In genomic region chr12:45833414-45833762, GRCm38 (mm10) we compare ENCODE assay signal across 16 mouse cellular contexts.
DNase-seq lines count a peak whose midpoint lies in the region; ATAC-seq lines count a peak whose summit lies in the region.
"Had no signal": no experiment of that assay in that cellular context is flagged by ENCODE, and none has a peak within 500 bp of the region (broad histone marks: within the 10 kb centered on the region; RNA-seq: fewer than 3 reads in every experiment).

No protein-coding gene starts in this region.

- H3K36me3 ChIP-seq in forebrain, embryonic 12.5 days (replicated peaks), result no peaks in the 10 kb centered on the region
- H3K36me3 ChIP-seq in forebrain, embryonic 16.5 days (ENCODE audit: control insufficient read depth, insufficient read depth), result no peaks in the 10 kb centered on the region
- no peaks in the 10 kb centered on the region for H3K36me3 ChIP-seq in embryonic facial prominence, embryonic 14.5 days (ENCODE audit: control insufficient read depth, insufficient read depth, low read length)
- H3K36me3 ChIP-seq in midbrain, embryonic 14.5 days (ENCODE audit: control insufficient read depth, insufficient read depth, low read length), result no peaks in the 10 kb centered on the region
- H3K36me3 ChIP-seq: heart, embryonic 13.5 days; limb, embryonic 12.5 days had no signal

- ATAC-seq in forebrain, embryonic 12.5 days (ENCODE audit: low FRiP score), result peak; percentile 74; the same call in 1 of the 2 replicates
- no peak; the same call in 1 of the 2 replicates for ATAC-seq in forebrain, embryonic 16.5 days
- no peak for ATAC-seq in embryonic facial prominence, embryonic 14.5 days (ENCODE audit: low read depth)
- ATAC-seq in midbrain, embryonic 14.5 days (ENCODE audit: low FRiP score, low TSS enrichment), result peak; percentile 80; the same call in 1 of the 2 replicates
- ATAC-seq: liver, postnatal 0 days had no signal

- peaks cover 14% of the 10 kb centered on the region for H3K4me1 ChIP-seq in forebrain, embryonic 12.5 days
- no peaks in the 10 kb centered on the region; the same call in 1 of the 2 replicates for H3K4me1 ChIP-seq in forebrain, embryonic 16.5 days (replicated peaks; ENCODE audit: control insufficient read depth, insufficient read depth, low read length)
- peaks cover 3% of the 10 kb centered on the region; the same call in 1 of the 2 replicates for H3K4me1 ChIP-seq in embryonic facial prominence, embryonic 14.5 days (ENCODE audit: control insufficient read depth, insufficient read depth, low read length)
- peaks cover 17% of the 10 kb centered on the region for H3K4me1 ChIP-seq in midbrain, embryonic 14.5 days (ENCODE audit: control insufficient read depth, insufficient read depth, low read length)
- H3K4me1 ChIP-seq: heart, embryonic 13.5 days; limb, embryonic 12.5 days had no signal

- 3% methylated on average over 4 of the region's 4 CpGs for WGBS in forebrain, embryonic 12.5 days
- WGBS in forebrain, embryonic 16.5 days, result 9% methylated on average over 4 of the region's 4 CpGs
- WGBS in embryonic facial prominence, embryonic 14.5 days, result 7% methylated on average over 4 of the region's 4 CpGs
- WGBS in midbrain, embryonic 14.5 days, result 3% methylated on average over 4 of the region's 4 CpGs

- H3K4me2 ChIP-seq in forebrain, embryonic 12.5 days, result no peak overlapping the region
- no peak overlapping the region for H3K4me2 ChIP-seq in forebrain, embryonic 16.5 days (ENCODE audit: low read length)
- H3K4me2 ChIP-seq in embryonic facial prominence, embryonic 14.5 days (ENCODE audit: low read depth, low read length), result no peak overlapping the region
- peak overlapping the region; percentile 31 for H3K4me2 ChIP-seq in midbrain, embryonic 14.5 days (ENCODE audit: low read length)
- H3K4me2 ChIP-seq: heart, embryonic 13.5 days; limb, embryonic 12.5 days had no signal

- H3K27ac ChIP-seq in forebrain, embryonic 12.5 days, result no peak overlapping the region
- no peak overlapping the region for H3K27ac ChIP-seq in forebrain, embryonic 16.5 days (ENCODE audit: low read length)
- no peak overlapping the region for H3K27ac ChIP-seq in embryonic facial prominence, embryonic 14.5 days (replicated peaks; ENCODE audit: low read depth, low read length)
- H3K27ac ChIP-seq in midbrain, embryonic 14.5 days (replicated peaks; ENCODE audit: low read depth, low read length), result peak overlapping the region; percentile 73
- H3K27ac ChIP-seq: heart, embryonic 13.5 days; limb, embryonic 12.5 days had no signal

- H3K9me3 ChIP-seq in forebrain, embryonic 12.5 days, result no peaks in the 10 kb centered on the region
- H3K9me3 ChIP-seq in forebrain, embryonic 16.5 days (ENCODE audit: control insufficient read depth, low read length), result 0 out of 2 replicates have a peak, but pooled peaks cover 3% of the 10 kb centered on the region
- no peaks in the 10 kb centered on the region for H3K9me3 ChIP-seq in embryonic facial prominence, embryonic 14.5 days (ENCODE audit: control insufficient read depth, low read length)
- H3K9me3 ChIP-seq in midbrain, embryonic 14.5 days (ENCODE audit: control insufficient read depth, low read length), result no peaks in the 10 kb centered on the region
- H3K9me3 ChIP-seq: limb, embryonic 12.5 days had no signal

- no peak overlapping the region for H3K9ac ChIP-seq in forebrain, embryonic 12.5 days
- no peak overlapping the region for H3K9ac ChIP-seq in forebrain, embryonic 16.5 days (replicated peaks; ENCODE audit: low read depth, low read length)
- H3K9ac ChIP-seq in embryonic facial prominence, embryonic 14.5 days (ENCODE audit: low read depth, low read length), result no peak overlapping the region
- H3K9ac ChIP-seq in midbrain, embryonic 14.5 days (replicated peaks; ENCODE audit: low read length), result no peak overlapping the region
- H3K9ac ChIP-seq: heart, embryonic 13.5 days; limb, embryonic 12.5 days; liver, postnatal 0 days had no signal

- H3K27me3 ChIP-seq in forebrain, embryonic 12.5 days, result no peaks in the 10 kb centered on the region
- no peaks in the 10 kb centered on the region for H3K27me3 ChIP-seq in forebrain, embryonic 16.5 days (replicated peaks; ENCODE audit: control insufficient read depth, insufficient read depth, low read length)
- no peaks in the 10 kb centered on the region for H3K27me3 ChIP-seq in embryonic facial prominence, embryonic 14.5 days (replicated peaks; ENCODE audit: control insufficient read depth, insufficient read depth, low read length)
- H3K27me3 ChIP-seq in midbrain, embryonic 14.5 days (ENCODE audit: control insufficient read depth, insufficient read depth, low read length), result no peaks in the 10 kb centered on the region
- H3K27me3 ChIP-seq: heart, embryonic 13.5 days; limb, embryonic 12.5 days had no signal

- DNase-seq in ES-CJ7 (ENCODE audit: low read depth, low spot score), result peak; percentile 40
- DNase-seq in embryonic facial prominence, embryonic 14.5 days (ENCODE audit: low spot score), result peak; percentile 47
- DNase-seq in midbrain, embryonic 14.5 days, result peak; percentile 67
- no peak for DNase-seq in frontal cortex, postnatal 14 days (ENCODE audit: low spot score in 2 of 2)
- no peak for DNase-seq in adipocyte (ENCODE audit: low spot score)
- DNase-seq in cerebellum, adult 11 months, result no peak
- DNase-seq: B cell, adult 2 months; gastrocnemius, postnatal 14 days; layer of hippocampus, adult 9-11 months; liver, postnatal 0 days; right cerebral cortex, postnatal 25 days; thymus, postnatal 25 days had no signal

- H3K4me3 ChIP-seq in forebrain, embryonic 12.5 days (replicated peaks), result no peak overlapping the region
- H3K4me3 ChIP-seq in forebrain, embryonic 16.5 days (replicated peaks; ENCODE audit: low read length), result no peak overlapping the region
- H3K4me3 ChIP-seq in embryonic facial prominence, embryonic 14.5 days (ENCODE audit: low read depth, low read length), result no peak overlapping the region
- no peak overlapping the region for H3K4me3 ChIP-seq in midbrain, embryonic 14.5 days (replicated peaks; ENCODE audit: low read depth, low read length)
- H3K4me3 ChIP-seq: heart, embryonic 13.5 days; limb, embryonic 12.5 days had no signal

Comparison
In these comparisons a context has a peak if more than half of its experiments do, and no peak if none do; other contexts are left out.
1. ATAC-seq: peak in forebrain, embryonic 12.5 days (single experiment) and midbrain, embryonic 14.5 days (single experiment); none in forebrain, embryonic 16.5 days (single experiment) and embryonic facial prominence, embryonic 14.5 days (single experiment).
2. DNase-seq: peak in ES-CJ7 (single experiment), embryonic facial prominence, embryonic 14.5 days (single experiment) and midbrain, embryonic 14.5 days (single experiment); none in frontal cortex, postnatal 14 days (0 of 2), adipocyte (single experiment) and cerebellum, adult 11 months (single experiment).